Mouse (Mus musculus) cerebellum, adult 18-20 months (tissue): Measurements from ENCODE around the gene Nfia.

Source experiments
- DNase-seq, 2 experiments: peaks; one replicate each; pipeline ENCODE4 v3.0.0; 2021

The Nfia gene

DNA sequence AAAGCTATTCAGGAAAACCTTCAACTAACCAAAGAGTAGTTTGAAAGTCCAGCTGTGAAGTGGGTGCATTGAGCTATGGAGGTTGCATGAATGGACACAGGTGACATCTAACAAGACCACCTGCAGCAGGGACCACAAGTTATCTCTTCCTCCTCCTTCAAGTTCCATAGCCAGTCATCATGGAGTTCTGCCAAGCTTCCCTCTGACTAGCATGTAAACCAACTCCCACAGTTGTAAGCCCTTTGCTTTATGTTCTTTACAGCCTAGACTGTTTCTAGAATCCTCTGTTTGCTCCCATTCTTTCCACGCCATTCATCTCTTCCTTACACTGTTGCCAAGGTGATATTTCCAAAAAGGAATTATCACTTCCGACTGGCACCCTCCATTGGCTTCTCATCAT lies 141.8 kb downstream of the Nfia start:
- DNase-seq: no peak

DNA sequence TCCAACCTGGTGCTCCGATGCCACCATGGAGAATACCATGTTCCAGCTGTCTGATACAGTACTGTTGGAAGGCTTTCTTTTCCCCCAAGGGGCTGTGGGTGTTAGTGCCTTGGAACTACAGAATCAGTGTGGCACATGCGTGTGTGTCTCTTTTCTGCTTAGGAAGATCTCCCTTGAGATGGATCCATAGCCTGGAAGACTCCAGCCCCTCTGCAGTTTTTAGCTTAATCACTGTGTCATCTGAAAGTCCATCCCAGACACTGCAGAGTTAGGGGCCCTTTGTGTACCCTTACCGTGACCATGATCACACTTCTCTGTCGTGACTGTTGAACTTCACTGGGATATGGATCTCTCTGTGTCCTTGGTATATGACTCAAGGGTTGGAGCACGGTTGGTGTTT lies 142.2 kb downstream of the Nfia start:
- no peak for DNase-seq

DNA sequence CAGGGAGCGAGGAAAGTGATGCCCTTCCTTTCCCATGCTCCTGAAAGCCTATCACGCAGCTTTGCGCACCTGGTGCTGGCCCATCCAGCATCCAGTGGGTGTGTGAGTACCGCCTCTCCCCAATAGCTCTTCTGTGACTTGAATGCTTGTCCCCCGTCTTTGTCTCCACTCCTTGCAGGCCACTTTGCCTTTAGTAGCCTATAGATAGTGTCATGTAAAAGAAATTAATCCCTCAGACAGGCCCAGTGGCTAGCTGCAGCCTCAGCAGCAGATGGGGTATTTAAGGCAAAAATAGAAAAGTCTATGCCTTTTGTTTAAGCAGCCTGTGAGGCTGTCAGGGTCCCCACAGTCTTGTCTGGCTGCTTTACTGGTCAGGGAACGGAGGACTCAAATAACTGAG lies 145.0 kb downstream of the Nfia start:
- no peak for DNase-seq

DNA sequence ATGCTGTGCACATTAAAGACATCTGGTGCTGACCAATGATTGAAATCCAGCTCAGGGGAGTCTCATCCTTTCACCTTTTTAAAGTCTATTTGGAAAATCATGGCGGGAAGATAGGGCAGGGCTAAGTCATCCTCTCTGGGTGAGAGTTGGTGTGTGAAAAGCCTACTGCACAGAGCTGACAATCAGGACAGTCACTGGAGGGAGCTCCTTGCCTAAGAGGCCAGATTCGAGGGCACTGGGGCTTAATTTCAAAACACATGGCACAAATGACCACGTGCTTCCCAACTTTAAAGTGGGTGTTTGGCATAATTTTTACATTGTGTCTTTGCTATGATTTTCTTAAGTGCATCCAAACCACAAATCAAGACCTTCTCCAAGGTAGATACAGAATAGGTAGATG lies 146.1 kb downstream of the Nfia start:
- no peak for DNase-seq

DNA sequence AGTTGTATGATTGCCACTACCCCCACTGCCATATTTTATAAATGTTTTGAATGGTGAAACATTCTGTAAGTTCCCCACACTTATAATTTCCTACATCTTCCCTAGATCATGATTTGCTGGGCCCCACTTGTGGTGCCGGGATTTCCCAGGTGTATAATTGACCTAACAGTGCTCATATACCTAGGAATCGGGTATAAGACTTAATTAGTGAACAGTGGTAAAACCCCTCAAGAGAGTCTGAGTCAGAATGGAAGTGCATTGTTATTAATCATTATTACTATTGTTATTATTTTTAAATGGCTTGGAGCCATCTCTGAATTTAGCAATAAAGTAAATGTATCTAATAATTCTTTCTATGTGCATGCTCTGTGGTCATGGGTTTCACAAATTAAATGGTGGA lies 147.2 kb downstream of the Nfia start:
- DNase-seq: no peak

DNA sequence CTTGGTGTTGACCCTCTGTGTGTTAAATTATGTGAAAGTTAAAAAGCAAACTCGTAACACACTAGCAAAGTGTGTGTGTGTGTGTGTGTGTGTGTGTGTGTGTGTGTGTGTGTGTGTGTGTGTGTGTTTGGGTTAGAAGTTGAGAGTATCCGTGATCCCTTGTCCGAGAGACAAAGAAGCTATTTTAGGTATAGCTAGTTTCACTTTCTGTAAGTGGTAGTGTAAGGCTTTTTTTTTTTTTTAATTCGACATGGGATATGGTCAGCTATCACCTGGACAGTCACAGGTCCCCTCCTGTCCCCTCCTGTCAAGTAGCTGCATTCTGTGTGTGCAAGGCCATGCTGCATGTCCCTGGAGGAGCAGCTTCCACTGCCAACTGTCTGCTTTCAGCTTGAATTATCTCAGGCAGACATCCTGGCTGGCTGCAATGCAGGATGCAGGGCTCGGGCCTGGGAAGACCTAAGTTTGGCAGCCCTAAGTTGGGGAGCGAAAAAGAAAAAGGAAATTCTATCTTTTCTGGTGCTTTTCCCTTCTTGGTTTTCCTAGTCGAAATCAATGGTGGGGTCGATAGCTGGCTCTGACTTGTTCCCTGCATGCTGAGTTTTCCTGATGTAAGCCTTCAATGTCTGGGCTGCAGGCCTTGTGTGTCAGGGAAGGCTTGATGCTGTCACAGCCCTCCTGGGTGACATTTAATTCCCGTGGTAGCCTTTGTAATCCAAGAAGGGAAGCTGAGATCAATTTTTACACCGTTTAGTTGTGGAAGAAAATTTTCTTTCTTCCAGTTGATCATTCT lies 147.9 kb downstream of the Nfia start:
- peak; percentile 65 to 78 for DNase-seq

DNA sequence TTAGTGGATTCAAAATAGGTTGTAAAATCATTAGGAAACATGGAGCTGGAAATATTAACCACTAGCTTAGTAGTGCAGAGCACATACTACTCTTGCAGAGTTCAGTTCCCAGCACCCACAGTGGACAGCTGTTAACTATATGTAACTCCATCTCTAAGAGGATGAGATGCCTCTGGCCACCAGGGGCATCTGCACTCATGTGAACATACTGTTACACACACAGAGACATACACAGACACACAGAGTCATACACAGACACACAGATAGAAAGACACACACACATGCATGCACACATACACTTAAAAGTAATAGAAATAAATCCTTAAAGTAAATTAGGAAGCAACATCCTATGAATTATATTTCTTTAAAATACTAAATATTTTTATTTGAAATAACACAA lies 149.1 kb downstream of the Nfia start:
- no peak for DNase-seq

DNA sequence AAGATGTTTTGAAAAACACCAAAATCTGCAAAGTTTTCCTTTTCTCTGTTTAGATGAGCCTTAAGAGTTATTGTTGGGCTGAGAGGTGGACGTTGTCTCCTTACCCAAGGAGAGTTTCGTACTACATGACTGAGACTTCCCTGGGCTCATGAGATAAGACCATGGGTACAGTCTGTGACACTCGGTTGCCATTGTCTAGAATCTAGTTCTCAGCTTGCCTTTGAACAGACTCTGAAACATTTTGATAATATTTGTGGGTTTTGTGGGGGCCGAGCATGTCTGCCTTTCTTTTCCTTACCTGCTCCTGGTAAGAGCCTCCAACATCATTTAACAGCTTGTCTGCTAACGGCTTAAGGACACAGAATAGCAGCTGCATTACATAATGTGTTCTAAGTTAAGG lies 150.7 kb downstream of the Nfia start:
- no peak for DNase-seq

DNA sequence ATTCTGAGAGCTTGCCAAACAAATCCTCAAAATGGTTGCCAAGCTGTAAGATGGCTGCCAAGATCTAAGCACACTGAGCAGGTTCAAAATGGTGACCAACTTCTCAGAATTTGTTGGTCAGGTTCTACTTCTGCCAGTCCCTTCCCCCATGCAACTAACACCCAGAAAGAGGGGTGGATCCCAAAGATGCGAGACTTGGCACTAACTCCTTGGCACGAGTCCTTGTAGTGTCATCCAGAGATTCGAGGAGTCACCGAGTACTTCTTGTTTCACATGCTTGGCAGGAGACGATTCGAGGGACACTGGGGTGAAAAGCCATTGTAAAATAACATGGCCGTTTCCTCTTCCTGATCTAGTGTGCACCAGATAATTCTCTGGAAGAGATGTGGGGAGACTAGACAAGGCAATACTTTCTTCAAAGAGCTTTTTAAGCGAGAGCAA lies 151.4 kb downstream of the Nfia start:
- DNase-seq: peak; percentile 63 to 69

DNA sequence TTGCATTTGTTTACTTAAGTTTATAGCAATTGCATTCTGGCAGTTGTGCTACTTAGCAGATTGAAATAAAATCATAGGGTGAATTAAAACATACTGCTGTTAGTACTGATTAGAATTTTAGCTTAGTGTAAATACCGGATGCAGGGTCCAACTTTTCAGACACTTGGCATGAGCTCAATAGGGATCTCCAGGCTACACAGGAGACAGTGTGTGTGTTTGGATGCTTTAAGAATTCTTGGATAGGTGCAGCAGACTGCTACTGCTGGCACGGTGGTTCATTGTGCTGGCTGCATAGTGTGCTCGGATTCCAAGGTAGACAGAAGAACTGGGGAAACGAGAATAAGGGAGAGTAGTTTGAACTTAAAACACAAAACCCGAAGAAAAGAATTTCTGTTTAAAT lies 151.9 kb downstream of the Nfia start:
- DNase-seq: peak in 1 of 2 experiments; percentile 38

DNA sequence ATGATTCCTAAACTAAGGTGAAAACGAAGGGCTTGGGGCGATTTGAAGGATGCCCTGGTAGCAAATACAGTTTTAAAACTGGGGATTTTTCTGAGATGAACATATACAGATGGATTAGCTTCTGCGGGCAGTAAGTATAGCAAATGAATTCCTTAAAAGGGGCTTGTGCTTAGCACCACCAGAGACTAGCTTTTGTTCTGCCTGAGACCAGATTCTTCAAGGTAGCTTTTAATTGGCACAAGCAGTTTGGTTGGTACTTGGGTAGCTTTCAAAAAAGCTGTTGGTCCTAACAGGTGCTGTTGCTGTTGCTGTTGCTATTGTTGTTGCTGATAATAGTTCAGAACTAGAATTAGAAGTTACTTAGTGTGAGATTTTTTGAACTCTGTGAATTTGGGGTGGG lies 152.3 kb downstream of the Nfia start:
- no peak for DNase-seq

DNA sequence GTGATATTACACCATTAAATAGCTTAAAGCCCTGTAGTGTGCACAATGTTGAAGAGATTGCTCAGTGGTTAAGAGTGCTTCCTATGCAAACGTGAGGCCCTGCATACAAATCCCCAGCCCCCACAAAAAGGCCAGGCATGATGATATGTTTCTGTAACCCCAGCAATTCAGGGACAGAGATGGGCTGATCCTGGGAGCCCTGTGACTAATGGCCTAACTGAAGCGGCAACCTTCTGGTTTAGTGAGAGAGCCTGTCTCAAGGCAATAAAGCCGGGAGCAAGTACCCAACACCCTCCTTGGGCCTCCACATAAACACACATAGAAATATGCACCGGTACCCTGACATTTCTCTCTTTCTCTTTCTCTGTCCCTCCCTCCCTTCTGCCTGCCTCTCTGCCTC lies 153.1 kb downstream of the Nfia start:
- DNase-seq: no peak

DNA sequence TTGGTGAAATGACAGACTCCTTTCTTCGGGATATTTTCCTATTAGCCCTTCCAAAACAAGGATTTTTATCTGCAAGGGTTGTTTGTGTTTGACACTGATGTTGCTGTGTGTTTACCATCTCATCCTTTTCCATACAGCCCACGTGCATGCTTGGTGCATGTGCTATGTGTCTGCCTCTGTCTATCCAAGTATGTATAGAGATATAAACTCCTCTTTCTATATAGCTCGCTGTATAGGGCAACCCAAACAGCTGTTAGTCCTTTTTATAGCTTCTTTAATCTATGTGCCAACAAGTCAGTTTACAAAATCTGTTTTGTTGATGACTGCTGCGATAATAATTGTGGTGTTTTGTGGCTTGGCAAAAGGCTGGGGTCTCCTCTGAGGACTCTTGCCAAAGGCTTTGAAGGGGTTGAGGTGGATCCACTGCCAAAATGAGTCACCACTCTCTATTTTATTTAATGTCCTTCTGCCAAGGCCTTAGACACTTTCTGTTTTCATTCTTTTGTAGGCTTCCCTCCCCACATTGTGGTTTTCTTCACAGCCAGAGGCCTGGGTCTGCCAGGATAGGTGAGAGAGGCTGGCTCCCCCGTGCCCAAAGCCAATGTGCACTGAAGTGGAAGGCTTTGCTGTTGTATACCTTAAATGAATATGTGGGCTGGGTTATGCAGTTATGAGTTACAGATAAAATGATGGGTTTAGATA lies 154.2 kb downstream of the Nfia start:
- DNase-seq: no peak

DNA sequence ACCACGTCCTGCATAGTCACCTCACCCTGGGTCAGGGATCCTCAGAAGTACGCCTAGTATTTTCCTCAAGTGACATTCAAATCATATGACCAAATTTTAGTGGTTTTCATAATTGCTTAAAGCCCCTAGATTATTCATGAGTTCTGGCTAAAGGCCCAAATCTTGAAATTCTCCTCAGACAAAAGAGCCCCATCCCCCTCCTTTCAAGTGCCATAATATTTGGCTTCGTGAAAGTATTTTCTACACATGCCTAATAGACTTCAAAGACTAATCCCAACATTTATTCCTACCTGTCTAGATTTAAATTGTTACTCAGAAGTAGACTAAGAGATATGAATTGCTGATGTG lies 154.7 kb downstream of the Nfia start:
- no peak for DNase-seq

DNA sequence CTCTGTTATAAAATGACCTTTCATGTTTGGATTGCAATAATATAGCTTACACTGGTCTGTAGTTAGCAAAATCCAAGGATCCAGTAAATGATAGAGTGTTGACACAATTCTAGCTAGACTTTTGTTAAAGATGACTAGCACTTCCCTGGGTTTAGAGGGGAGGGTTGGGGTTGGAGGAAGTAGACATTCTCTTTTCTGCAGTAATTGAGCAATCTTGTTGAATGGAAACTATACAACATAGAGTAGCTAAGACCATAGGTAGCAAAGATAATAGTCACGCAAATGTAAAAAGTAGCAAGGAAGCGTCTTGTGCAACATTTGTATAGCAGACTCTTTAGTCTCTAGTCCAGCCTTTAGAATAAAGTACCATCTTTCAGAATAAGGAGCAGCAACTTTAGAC lies 163.8 kb downstream of the Nfia start:
- no peak for DNase-seq

DNA sequence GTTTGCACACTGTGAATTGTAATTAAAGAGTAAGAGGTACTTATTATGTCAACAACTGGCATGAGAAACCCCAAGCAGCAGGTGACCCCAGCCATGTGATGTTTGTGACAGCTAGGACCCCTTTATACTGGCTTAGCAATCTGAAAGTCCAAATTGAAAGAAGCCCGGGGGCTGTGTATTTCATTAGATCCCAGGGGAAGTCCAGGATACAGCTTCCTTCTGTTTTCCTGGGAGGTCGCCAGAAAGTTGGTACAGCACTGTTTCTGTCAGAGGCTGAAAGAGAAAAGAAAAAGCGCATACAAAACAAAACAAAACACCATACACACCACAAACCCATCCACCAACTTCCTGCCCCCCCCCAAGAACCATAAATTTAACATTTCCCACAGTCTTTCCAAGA lies 164.4 kb downstream of the Nfia start:
- peak; percentile 55 to 58 for DNase-seq

DNA sequence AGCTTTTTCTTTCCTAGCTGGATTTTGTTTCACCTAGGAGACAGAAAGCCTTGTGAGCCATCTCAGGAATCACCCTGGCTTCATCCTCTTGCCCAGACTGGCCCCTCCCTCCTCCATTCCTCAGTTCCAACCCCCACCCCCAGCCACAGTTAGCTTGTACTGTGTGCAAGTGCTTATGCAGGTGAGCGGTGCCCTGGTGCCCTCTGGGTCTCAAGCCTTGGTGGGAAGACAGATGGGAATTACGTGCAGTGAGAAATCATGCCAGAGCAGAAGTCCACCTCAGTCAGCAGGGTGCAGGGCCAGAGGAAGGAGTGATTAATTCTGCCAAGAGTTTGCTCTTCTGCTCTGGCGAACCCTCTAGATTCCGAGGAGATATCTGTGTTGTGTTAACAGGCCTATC lies 167.0 kb downstream of the Nfia start:
- peak; percentile 73 to 83 for DNase-seq

DNA sequence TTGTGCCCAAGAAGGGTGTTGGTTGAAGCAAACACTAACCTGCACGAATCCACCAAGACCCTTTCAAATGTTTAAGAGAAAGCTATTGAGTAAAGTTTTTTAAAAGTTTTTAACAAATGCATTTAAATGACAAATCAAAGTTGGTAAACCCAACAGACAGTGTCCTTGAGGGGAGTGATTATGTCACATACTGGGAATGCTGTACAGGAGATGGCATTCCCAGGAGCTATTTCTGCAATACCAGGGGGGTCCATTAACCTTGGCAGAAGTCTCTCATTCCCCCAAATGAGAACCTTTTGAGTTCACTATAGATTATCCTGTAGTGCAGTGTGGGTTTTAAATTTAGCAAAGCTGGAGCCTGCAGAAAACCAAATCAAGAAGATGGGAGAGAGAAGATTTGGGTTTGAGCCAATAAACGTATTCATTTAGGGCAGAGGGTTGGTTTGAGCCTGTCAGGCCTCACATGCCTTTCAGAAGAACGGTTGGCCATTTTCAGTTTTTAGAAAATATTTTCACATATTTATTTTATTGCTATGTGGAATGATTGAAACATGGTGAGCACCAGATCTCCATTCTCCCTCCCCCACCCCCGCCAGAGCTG lies 167.5 kb downstream of the Nfia start:
- no peak for DNase-seq

DNA sequence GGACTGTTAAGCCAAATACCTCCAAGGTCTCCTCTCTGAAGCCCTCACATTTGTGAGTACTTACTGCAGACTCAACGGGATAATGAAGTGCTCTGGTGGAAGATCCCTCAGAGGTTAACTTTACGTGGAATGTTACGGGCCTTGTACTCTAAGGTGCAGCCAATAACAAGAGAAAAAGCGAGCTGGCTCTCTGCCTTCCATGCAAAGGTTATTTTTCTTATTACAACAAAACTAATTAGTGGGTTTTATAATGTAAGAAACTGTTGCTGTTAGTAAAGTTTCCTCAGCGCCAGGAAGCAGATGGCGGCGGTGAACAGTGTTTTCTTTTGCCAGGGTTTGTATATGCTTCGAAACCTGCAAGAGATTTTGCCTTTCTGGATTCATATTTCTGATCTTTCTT lies 169.1 kb downstream of the Nfia start:
- peak in 1 of 2 experiments; percentile 34 for DNase-seq

DNA sequence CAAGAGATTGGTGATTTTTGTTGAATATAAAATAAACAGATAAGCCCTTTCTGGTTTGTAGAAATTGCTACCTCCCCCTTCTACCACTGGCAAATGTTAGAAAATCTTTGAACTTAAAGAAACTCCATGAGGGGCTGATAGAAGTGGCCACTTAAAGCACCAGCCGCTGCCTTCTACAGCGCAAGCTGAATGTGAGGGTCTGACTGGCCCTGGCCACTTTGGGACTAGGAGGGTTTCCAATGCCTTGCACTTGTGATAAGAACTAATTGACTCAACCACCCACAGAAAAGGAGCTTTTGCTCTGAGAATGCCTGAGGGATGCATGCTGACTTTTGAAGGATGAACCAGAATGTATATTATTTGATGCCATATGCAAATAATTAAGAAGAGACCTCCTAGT lies 171.8 kb downstream of the Nfia start:
- no peak for DNase-seq

DNA sequence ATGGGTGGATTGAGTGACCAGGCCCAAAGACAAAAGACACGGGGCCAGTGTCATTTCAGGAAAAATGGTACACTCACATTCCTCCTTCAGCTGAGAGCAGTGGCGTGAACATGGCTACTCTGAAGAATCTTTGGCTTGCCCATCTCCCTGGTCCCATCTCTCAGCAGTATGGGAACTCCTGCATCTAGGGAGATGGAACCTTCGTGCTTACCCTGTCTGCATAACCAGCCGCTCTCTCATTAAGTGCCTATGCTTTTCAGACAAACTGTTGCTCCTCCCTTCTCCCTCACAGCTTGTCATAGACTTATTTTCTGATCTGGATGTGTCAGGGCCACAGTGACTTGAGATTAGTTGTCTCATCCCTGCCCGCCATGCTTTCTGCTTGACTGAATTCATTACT lies 174.9 kb downstream of the Nfia start:
- DNase-seq: no peak

DNA sequence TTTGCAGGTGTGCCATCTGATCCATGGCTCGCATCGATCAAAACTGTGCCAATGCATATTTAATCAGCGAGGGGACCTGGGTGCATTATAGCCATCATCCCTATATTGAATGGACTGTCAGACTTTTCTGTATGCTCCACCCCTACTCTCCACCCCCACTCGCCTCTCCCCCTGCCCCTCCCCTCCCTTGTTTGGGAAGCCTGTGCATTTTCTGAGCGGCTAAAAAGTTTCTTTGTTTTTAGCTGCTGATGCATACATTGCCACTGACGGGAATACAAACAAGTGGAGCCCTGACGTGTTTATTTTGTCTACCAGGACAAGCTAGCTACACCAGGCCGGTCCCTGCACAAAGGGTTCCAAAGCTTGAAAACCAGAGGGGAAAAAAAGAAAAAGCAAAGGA lies 175.7 kb downstream of the Nfia start:
- DNase-seq: no peak

DNA sequence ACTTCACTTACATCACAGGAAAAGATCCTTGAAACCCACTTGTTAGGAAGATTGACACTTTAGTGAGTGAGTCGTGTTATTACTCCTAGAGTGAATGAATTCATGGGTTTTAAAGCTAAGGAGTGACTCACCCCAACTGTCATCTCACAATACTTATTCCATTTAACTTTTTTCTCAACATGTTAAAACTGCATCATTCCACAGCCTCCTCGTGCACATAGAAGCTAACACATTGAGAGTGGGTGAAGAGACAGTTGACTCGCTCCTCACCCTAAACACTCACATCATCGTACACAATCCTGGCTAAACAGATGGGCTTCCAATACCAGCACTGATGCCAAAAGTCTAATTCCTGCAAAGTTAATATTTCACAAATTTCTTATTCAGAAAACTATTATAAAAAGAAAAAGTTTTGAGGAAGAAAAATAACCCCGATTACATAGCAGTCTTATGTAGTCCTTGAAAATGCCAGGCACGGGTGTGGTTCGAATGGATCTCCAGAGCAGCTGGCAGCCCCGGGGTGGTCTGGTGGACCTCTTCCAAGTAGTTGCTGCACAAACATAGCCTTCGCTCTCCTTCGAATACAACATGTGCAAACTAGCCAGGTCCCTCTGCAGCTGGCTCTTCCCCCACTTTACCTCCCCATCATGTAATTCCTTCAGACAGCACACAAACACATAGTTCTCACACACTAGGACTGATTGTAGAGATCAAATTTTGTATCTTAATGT lies 178.0 kb downstream of the Nfia start:
- no peak for DNase-seq

DNA sequence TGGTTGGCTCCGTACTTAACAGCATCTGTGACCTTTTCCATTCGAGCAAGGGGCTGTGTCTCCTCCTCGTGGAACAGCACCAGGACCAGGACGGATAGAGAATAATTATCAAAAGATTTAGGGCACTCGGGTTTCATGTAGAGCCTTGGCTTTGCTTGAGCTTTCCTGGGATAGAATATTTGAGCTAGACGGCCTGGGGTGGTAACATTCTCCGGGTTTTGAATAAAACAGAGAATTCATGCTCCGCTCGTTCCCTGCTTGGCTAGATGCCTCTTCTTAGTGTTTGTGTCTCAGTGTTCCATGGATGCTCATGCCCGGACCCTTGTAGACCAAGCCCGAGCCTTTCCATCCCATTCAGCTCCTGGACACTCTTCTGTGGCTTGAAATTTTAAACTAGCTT lies 181.4 kb downstream of the Nfia start:
- peak; percentile 42 to 59 for DNase-seq
